Mouse (Mus musculus) thymus, adult 2 months (tissue): ENCODE measurements at regions not wholly inside any gene's neighbourhood (a gene's known extent, or its start where the extent isn't known, plus 50 kb on each side); places are given as distances from the start of the nearest gene placed in this dataset.

Source experiments
- DNase-seq: peaks from one replicate; pipeline ENCODE4 v3.0.0; 2021
- H3K27ac ChIP-seq: fragments of 200-500 bp; 2 replicates; pipeline ENCODE4 v1.5.1; 2012; ENCODE audit warnings: low read length, control low read depth; ENCODE audit not compliant: control insufficient read depth, insufficient read depth
- H3K27me3 ChIP-seq: fragments of 200-500 bp; 2 replicates; pipeline ENCODE4 v1.6.1; 2012; ENCODE audit warnings: mild to moderate bottlenecking, low read length, moderate library complexity, mixed read lengths; ENCODE audit not compliant: control insufficient read depth, insufficient read depth
- H3K36me3 ChIP-seq: fragments of 200-500 bp; 2 replicates; pipeline ENCODE4 v1.6.1; 2012; ENCODE audit warnings: mild to moderate bottlenecking, low read length, moderate library complexity; ENCODE audit not compliant: control insufficient read depth, insufficient read depth
- H3K4me1 ChIP-seq: fragments of 200-500 bp; replicated peaks from 2 replicates; pipeline ENCODE4 v1.6.1; 2012; ENCODE audit warnings: low read length; ENCODE audit not compliant: control insufficient read depth, insufficient read depth
- H3K4me3 ChIP-seq: fragments of 200-500 bp; 2 replicates; pipeline ENCODE4 v1.5.1; 2012; ENCODE audit warnings: mild to moderate bottlenecking, low read length, control low read depth, moderate library complexity; ENCODE audit not compliant: control insufficient read depth, insufficient read depth
- CTCF ChIP-seq: fragments of 200-500 bp; IDR thresholded peaks from 2 replicates; pipeline ENCODE4 v1.5.1; 2012; ENCODE audit warnings: mild to moderate bottlenecking, control low read depth, low read length, moderate library complexity, borderline replicate concordance; ENCODE audit not compliant: control insufficient read depth, poor library complexity, insufficient read depth; ENCODE audit errors: extremely low read depth
- POLR2A ChIP-seq: fragments of 200-500 bp; IDR thresholded peaks from 2 replicates; pipeline ENCODE4 v1.6.1; 2012; ENCODE audit warnings: mild to moderate bottlenecking, low read length, control low read depth, moderate library complexity; ENCODE audit not compliant: control insufficient read depth, poor library complexity, insufficient read depth; ENCODE audit errors: extremely low read depth
- WGBS: fragments of 180-500 bp; shearing (Covaris S2); methylation state at CpG from one replicate; pipeline ENCODE4 v1.1.7; 2018; 5-methylcytosine and 5-hydroxymethylcytosine counted together

- TF ChIP-seq CTCF: no peak
- no peak for TF ChIP-seq POLR2A
- Histone ChIP-seq H3K4me3 (no peak overlapping the region), H3K27me3 (no peaks in the 10 kb centered on the region), H3K27ac (no peak overlapping the region), H3K4me1 (no peaks in the 10 kb centered on the region), H3K36me3 (no peaks in the 10 kb centered on the region)
- WGBS: 40% methylated on average over 1 of the region's 1 CpGs
- no peak for DNase-seq
These were observed 669.7 kb upstream of the Adgra3 start for GRCm38 (mm10) chr5:50728337-50729003.

GRCm38 (mm10) chr5:50706945-50707663, 648.3 kb upstream of the Adgra3 start:
- 67% methylated on average over 2 of the region's 2 CpGs for WGBS
- no peak for DNase-seq
- H3K27me3 ChIP-seq: no peaks in the 10 kb centered on the region
- H3K36me3 ChIP-seq: no peaks in the 10 kb centered on the region
- H3K27ac ChIP-seq: no peak overlapping the region
- H3K4me1 ChIP-seq: no peaks in the 10 kb centered on the region
- H3K4me3 ChIP-seq: no peak overlapping the region
- TF ChIP-seq CTCF (no peak), POLR2A (no peak)

- 34% methylated on average over 2 of the region's 2 CpGs for WGBS
These were observed 639.3 kb upstream of the Adgra3 start for GRCm38 (mm10) chr5:50698084-50698483.

GRCm38 (mm10) chr5:50697588-50697987, 638.8 kb upstream of the Adgra3 start:
- Histone ChIP-seq H3K27ac (no peak overlapping the region), H3K4me1 (no peaks in the 10 kb centered on the region), H3K27me3 (no peaks in the 10 kb centered on the region), H3K36me3 (no peaks in the 10 kb centered on the region), H3K4me3 (no peak overlapping the region)
- DNase-seq: no peak
- TF ChIP-seq CTCF: no peak
- WGBS: 78% methylated on average over 8 of the region's 8 CpGs

More at GRCm38 (mm10) chr5:50698084-50698483, 639.3 kb upstream of the Adgra3 start:
- Histone ChIP-seq H3K27ac (no peak overlapping the region), H3K27me3 (no peaks in the 10 kb centered on the region), H3K4me1 (no peaks in the 10 kb centered on the region), H3K36me3 (no peaks in the 10 kb centered on the region), H3K4me3 (no peak overlapping the region)
- no peak for DNase-seq
- TF ChIP-seq CTCF (no peak), POLR2A (no peak)

- no peak for DNase-seq
- no peak overlapping the region for H3K4me3 ChIP-seq
- TF ChIP-seq POLR2A (no peak), CTCF (no peak)
- 79% methylated on average over 2 of the region's 2 CpGs for WGBS
- no peaks in the 10 kb centered on the region for H3K36me3 ChIP-seq
- H3K27ac ChIP-seq: no peak overlapping the region
- H3K4me1 ChIP-seq: no peaks in the 10 kb centered on the region
- H3K27me3 ChIP-seq: no peaks in the 10 kb centered on the region
These were observed 629.6 kb upstream of the Adgra3 start for GRCm38 (mm10) chr5:50688362-50688761.

GRCm38 (mm10) chr5:50683966-50684365, 625.2 kb upstream of the Adgra3 start:
- Histone ChIP-seq H3K4me1 (no peaks in the 10 kb centered on the region), H3K27ac (no peak overlapping the region), H3K4me3 (no peak overlapping the region), H3K27me3 (no peaks in the 10 kb centered on the region), H3K36me3 (no peaks in the 10 kb centered on the region)
- DNase-seq: no peak
- WGBS: 83% methylated on average over 5 of the region's 5 CpGs
- TF ChIP-seq CTCF: no peak
- no peak for TF ChIP-seq POLR2A
